Mouse (Mus musculus): Measurements from ENCODE around the gene Htr1d.

- no peak for TF ChIP-seq CTCF (IDR thresholded peaks at IDR 0.05; ENCODE audit: low read depth)
- TF ChIP-seq EP300 (IDR thresholded peaks at IDR 0.05; ENCODE audit: low read depth) = no peak
Observed at GRCm38 (mm10) chr4:136441354-136442043, 18.2 kb downstream of the Htr1d start.

Measured in liver, embryonic 14.5 days (tissue).